Mouse (Mus musculus) thymus, adult 2 months (tissue): ENCODE results near the gene Nfs1. TPM values are rescaled to one million over a fixed set of nuclear protein-coding genes. Genes with fewer than 3 reads are reported as not detected.

Source experiments
- DNase-seq: peaks from one replicate; pipeline ENCODE4 v3.0.0; 2021
- H3K27ac ChIP-seq: fragments of 200-500 bp; 2 replicates; pipeline ENCODE4 v1.5.1; 2012; ENCODE audit warnings: low read length, control low read depth; ENCODE audit not compliant: control insufficient read depth, insufficient read depth
- H3K27me3 ChIP-seq: fragments of 200-500 bp; 2 replicates; pipeline ENCODE4 v1.6.1; 2012; ENCODE audit warnings: mild to moderate bottlenecking, low read length, moderate library complexity, mixed read lengths; ENCODE audit not compliant: control insufficient read depth, insufficient read depth
- H3K36me3 ChIP-seq: fragments of 200-500 bp; 2 replicates; pipeline ENCODE4 v1.6.1; 2012; ENCODE audit warnings: mild to moderate bottlenecking, low read length, moderate library complexity; ENCODE audit not compliant: control insufficient read depth, insufficient read depth
- H3K4me1 ChIP-seq: fragments of 200-500 bp; replicated peaks from 2 replicates; pipeline ENCODE4 v1.6.1; 2012; ENCODE audit warnings: low read length; ENCODE audit not compliant: control insufficient read depth, insufficient read depth
- H3K4me3 ChIP-seq: fragments of 200-500 bp; 2 replicates; pipeline ENCODE4 v1.5.1; 2012; ENCODE audit warnings: mild to moderate bottlenecking, low read length, control low read depth, moderate library complexity; ENCODE audit not compliant: control insufficient read depth, insufficient read depth
- CTCF ChIP-seq: fragments of 200-500 bp; IDR thresholded peaks from 2 replicates; pipeline ENCODE4 v1.5.1; 2012; ENCODE audit warnings: mild to moderate bottlenecking, control low read depth, low read length, moderate library complexity, borderline replicate concordance; ENCODE audit not compliant: control insufficient read depth, poor library complexity, insufficient read depth; ENCODE audit errors: extremely low read depth
- POLR2A ChIP-seq: fragments of 200-500 bp; IDR thresholded peaks from 2 replicates; pipeline ENCODE4 v1.6.1; 2012; ENCODE audit warnings: mild to moderate bottlenecking, low read length, control low read depth, moderate library complexity; ENCODE audit not compliant: control insufficient read depth, poor library complexity, insufficient read depth; ENCODE audit errors: extremely low read depth
- WGBS: fragments of 180-500 bp; shearing (Covaris S2); methylation state at CpG from one replicate; pipeline ENCODE4 v1.1.7; 2018; 5-methylcytosine and 5-hydroxymethylcytosine counted together
- polyA plus RNA-seq: library from polyadenylated mRNA; depleted of rRNA; stranded (reverse); fragments of >200 nt; gene quantifications from 2 replicates; pipeline ENCODE4 v1.2.3, GENCODE M21; 2012; rRNA removed

Gene Nfs1
- polyA plus RNA-seq, 1 experiment = 53.8 TPM

DNA sequence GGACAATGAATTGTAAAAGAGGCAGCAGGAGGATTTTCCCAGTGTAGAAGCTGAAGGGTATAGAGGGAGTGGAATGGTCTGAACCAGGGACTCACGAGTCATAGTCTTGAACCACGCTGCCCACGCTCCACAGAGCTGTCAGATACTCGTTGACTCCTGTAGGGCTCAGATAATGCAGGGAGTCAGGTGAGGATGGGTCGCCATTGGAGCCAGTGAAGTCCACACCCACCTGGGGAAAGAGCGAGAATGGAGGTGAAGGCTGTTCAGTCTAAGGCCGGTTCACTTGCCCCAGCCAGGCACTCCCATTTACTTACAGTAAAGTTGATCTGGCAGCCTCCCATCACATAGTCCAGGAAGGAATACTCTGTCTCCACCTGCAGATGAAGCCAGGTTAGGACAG is 66.5 kb downstream of the Nfs1 start:
- no peak for DNase-seq
- no peak for TF ChIP-seq POLR2A
- TF ChIP-seq CTCF = no peak
- Histone ChIP-seq H3K4me3 (no peak overlapping the region), H3K4me1 (no peaks in the 10 kb centered on the region), H3K27ac (no peak overlapping the region), H3K36me3 (peaks cover 63% of the 10 kb centered on the region), H3K27me3 (no peaks in the 10 kb centered on the region)
- WGBS = 96% methylated on average over 7 of the region's 7 CpGs

DNA sequence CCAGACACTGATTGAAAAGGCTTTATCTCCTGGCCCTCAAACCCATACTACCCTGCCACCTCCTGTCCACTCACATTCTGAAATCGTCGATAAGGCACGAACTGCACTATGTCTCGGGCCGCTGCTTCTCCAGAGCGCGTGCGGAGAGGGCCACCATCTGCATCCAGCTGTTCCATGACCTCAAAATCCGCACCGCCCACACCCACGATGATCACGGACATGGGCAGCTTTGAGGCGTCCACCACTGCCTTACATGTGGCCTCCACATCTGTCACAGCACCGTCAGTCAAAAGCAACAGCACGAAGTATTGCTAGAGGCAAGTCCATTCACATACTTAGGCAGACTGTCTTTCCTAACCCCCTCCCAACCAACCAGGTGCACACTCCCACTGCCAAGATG is 70.3 kb downstream of the Nfs1 start:
- H3K27me3 ChIP-seq = no peaks in the 10 kb centered on the region
- H3K36me3 ChIP-seq = peaks cover 67% of the 10 kb centered on the region
- TF ChIP-seq POLR2A (no peak), CTCF (no peak)
- WGBS = 99% methylated on average over 15 of the region's 15 CpGs
- DNase-seq = no peak
- H3K27ac ChIP-seq = no peak overlapping the region
- no peak overlapping the region for H3K4me3 ChIP-seq
- H3K4me1 ChIP-seq = no peaks in the 10 kb centered on the region

Other genes starting within 250 kb of the Nfs1 start
- gene Uqcc1, start 213.9 kb downstream of the Nfs1 start, polyA plus RNA-seq = 26.5 and 30.0 TPM in 2 replicates
- gene Gm15557, start 203.5 kb downstream of the Nfs1 start, polyA plus RNA-seq = not detected in 2 replicates
- 0.23 and 0.31 TPM in 2 replicates for gene Gdf5, start 198.8 kb downstream of the Nfs1 start, polyA plus RNA-seq
- gene Cep250, start 187.7 kb downstream of the Nfs1 start, polyA plus RNA-seq = 31.6 and 36.7 TPM in 2 replicates
- 3.8 and 4.2 TPM in 2 replicates for gene 6430550D23Rik, start 136.2 kb downstream of the Nfs1 start, polyA plus RNA-seq
- 273 and 293 TPM in 2 replicates for gene Ergic3, start 136.1 kb downstream of the Nfs1 start, polyA plus RNA-seq
- gene Fer1l4, start 91.2 kb downstream of the Nfs1 start, polyA plus RNA-seq = 0.08 and 0.22 TPM in 2 replicates
- gene Spag4, start 79.0 kb downstream of the Nfs1 start, polyA plus RNA-seq = 2.8 and 3.8 TPM in 2 replicates
- 237 and 273 TPM in 2 replicates for gene Cpne1, start 32.2 kb downstream of the Nfs1 start, polyA plus RNA-seq
- gene Rbm12, start 32.2 kb downstream of the Nfs1 start, polyA plus RNA-seq = 67.2 and 72.4 TPM in 2 replicates
- gene Gm28036, start 17.1 kb downstream of the Nfs1 start, polyA plus RNA-seq = 7.1 and 7.5 TPM in 2 replicates
- gene Romo1, start 147 bp downstream of the Nfs1 start, polyA plus RNA-seq = 214 and 241 TPM in 2 replicates
- gene Rbm39, start 36.1 kb upstream of the Nfs1 start, polyA plus RNA-seq = 145 and 182 TPM in 2 replicates
- 23.1 and 25.2 TPM in 2 replicates for gene Phf20, start 52.3 kb upstream of the Nfs1 start, polyA plus RNA-seq
- gene Cnbd2, start 168.1 kb upstream of the Nfs1 start, polyA plus RNA-seq = 0.94 and 1.6 TPM in 2 replicates
- gene Scand1, start 168.5 kb upstream of the Nfs1 start, polyA plus RNA-seq = 326 and 425 TPM in 2 replicates